Mouse (Mus musculus): Measurements from ENCODE around the gene Skor1.

DNA sequence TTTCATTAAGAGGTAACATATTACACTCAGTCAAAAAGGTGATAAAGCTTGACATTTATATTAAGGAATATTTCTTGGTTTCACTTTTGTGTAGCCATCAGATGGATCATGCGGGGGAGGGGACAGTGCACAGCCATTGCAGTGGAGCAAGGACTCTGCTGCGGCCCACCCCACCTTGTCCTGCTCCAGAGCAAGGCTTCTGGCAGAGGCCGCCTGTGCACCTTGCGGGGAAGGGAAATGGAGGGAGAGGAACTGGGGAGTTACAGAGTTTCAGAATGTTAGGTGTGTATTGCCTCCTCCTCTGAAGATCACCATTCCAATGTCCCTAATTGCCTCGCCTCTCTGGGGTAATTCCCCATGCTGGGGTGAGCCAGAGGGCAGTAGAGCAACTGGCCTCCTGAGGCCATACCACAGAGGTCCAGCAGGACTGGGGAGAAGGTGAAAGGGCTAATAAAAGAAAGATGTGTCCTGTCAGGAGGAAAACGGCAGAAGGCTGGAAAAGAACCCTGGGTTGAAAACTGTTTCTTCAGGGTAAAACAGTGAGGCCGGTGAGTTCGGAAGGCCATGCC is 47.4 kb upstream of the Skor1 start:
- TF ChIP-seq CTCF (IDR thresholded peaks at IDR 0.05; ENCODE audit: control insufficient read depth, insufficient read depth, insufficient read length) = no peak
- no peak for TF ChIP-seq MAX (IDR thresholded peaks at IDR 0.05)
- TF ChIP-seq MYOG (IDR thresholded peaks at IDR 0.05; ENCODE audit: control insufficient read depth, extremely low read depth, insufficient read length) = no peak
- no peak for TF ChIP-seq CEBPB (IDR thresholded peaks at IDR 0.05; ENCODE audit: low read depth)
- TF ChIP-seq FOSL1 (IDR thresholded peaks at IDR 0.05; ENCODE audit: insufficient read depth, low read length, poor library complexity, severe bottlenecking) = no peak
- TF ChIP-seq USF1 (IDR thresholded peaks at IDR 0.05; ENCODE audit: low read depth) = no peak
- no peak for TF ChIP-seq MYOD1 (IDR thresholded peaks at IDR 0.05; ENCODE audit: control insufficient read depth, insufficient read length, low read depth)
